Mouse (Mus musculus) left cerebral cortex, adult 8-10 months (tissue): ENCODE results near the gene Dnajc5g. TPM values are rescaled to one million over a fixed set of nuclear protein-coding genes. Genes with fewer than 3 reads are reported as not detected.

ENCODE experiments used
- DNase-seq, 2 experiments: peaks; one replicate each; pipeline ENCODE4 v3.0.0; 2022; ENCODE audit warnings: low spot score in 2 of 2
- total RNA-seq, 4 experiments: library from RNA; stranded (reverse); gene quantifications; 2 replicates each; pipeline ENCODE4 v1.2.4; 2022

Dnajc5g gene
- not detected for total RNA-seq

DNA sequence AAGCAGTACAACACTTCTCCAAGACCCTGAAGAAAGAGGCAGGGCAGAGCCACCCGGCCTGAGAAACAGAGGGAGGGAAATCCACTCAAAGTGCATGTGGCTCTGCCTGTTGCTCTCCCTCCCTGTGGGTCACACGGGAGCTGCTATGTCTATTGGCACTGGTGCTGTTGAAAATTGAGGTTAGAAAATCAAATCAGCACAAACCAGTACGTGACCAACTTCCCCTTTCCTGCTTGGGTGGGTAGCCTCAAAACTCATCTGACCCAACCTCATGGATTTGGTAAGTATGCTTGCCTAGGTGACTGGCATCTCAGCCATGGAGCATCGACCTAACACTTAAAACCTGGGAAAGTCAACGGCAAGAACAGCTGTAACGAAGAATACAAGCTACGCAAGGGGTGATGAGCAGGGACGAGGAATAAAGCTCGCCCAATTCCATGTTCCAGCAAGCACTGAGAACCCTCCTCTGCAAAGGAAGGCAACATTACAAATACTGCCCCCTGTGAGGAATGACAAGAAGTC lies at the start of gene Dnajc5g:
Gene Dnajc5g (plus strand): TSS at position 472 of the 522 bp plus-strand sequence.
- DNase-seq = no peak

DNA sequence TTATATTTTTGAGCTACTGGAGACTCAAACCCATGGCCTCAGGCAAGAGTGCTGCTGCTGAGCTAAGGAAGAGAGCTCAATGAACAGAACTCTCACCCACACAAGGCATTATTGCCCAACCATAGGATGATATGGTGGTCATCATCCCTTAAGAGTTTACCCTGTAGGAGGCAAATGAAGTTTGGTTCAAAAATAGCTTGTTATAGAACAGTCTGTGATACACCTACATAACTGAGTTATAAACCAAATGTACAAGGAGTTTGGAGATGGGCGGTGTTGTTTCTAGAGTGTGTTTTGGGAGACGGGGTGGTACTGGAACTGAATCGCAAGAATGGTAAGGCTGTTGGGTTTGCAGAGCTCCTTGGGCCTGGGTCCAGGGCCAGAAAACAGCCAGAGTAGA lies 36.3 kb upstream of the Dnajc5g start:
- DNase-seq = no peak

DNA sequence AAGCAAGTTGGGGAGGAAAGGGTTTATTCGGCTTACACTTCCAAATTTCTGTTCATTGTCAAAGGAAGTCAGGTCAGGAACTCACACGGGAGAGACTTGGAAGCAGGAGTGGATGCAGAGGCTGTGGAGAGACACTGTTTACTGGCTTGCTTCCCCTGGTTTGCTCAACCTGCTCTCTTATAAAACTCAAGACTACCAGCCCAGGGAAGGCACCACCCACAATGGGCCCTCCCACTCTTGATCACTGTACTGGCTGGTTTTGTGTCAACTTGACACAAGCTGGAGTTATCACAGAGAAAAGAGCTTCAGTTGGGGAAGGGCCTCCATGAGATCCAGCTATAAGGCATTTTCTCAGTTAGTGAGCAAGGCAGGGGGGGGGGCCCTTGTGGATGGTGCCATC lies 35.0 kb upstream of the Dnajc5g start:
- no peak for DNase-seq

DNA sequence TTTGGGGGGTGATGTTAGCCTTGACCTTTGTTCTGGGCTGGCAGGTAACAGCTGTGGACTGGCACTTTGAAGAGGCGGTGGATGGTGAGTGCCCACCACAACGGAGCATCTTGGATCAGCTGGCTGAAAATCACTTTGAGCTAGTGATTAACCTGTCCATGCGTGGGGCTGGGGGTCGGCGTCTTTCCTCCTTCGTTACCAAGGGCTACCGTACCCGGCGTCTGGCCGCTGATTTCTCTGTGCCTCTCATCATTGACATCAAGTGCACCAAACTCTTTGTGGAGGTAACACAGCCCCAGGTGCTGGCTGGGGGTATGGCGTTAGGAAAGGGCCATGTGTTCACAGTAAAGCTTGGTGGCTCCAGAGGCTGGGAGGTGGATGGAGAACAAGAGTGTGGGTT lies 34.3 kb upstream of the Dnajc5g start:
- no peak for DNase-seq

DNA sequence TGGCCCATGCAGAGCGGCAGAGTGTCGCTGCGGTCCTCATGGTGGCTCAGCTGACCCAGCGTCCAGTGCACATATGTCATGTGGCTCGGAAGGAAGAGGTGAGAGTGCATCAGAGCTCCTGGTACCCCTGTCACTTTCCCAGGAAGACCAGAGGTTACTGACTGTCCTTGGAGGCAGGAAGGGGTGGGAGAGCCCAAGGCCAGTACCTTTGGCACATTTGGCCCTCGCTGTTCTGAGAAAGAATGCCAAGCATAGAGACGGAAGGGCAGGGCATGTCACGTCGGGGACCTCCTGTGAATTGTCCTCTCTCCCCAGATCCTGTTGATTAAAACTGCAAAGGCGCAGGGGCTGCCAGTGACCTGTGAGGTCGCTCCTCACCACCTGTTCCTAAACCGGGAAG lies 32.9 kb upstream of the Dnajc5g start:
- DNase-seq = no peak

DNA sequence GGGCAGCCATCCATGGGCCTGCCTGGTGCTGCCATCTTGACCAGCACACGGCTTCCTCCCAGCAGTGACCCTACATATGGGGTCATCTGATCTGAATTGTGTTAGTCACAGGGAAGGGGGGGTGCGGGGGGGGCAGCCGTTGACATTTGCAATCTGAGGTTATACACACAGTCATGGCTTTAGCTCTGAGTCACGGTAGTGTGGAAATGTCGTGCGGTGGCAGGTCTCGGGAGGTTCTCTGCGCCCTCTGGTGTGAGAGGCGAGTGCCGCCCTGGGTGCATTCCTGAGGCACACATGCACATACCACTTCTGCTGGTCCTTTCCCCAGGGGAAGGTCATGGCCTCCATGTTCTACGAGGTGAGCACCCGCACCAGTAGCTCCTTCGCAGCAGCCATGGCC lies 29.7 kb upstream of the Dnajc5g start:
- no peak for DNase-seq

DNA sequence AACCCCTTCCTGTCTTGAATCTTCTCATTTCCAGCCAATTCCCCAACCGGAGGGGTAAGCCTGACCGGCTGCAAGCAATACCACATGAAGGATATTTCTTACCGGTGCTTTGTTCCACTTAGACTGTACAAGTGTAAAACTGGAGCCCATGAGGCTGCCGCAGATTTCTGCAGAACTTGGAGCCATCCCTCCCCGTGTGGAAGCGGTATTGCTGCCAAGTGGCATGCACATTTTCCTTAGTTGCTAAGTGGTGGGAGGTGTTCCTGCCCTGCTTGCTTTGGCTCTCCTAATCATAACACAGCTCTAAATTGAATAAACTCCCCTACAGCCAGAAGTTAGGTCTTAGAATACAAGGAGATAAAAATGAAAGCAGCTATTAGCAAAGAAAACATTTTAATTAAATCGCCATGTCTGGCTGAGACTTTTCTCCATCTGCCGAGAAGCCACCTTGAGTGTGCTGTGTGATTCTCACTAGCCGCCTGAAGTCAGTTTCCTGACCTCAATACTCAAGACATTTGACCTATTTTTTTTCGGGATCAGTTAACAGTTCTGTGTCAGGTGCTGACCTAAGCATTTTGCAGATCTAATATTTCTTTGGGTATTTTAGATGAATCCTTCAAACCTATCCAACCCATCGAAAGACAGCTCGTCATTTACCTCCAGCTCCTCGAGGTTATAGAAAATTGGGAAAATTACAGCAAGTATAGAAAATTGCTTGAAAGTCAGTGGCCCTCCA lies 25.9 kb upstream of the Dnajc5g start:
- peak in 1 of 2 experiments; percentile 77 for DNase-seq

DNA sequence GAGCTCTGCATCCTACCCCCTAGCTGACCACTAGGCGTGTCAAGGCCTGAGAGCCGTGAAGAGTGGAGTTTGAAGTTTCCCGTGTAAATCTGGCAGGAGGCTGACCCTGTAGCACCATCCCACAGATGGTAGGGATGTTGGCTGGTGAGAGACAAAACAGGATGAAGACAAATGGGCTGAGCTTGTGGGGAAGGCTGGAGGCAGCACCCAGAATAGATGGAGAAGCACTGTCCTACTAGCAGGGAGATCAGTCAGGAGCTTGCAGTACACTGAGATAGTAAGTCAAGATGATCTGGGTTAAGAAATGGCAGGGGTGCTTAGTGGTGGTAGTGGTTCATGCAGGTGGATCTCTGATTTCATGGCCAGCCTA lies 25.3 kb upstream of the Dnajc5g start:
- DNase-seq = no peak

DNA sequence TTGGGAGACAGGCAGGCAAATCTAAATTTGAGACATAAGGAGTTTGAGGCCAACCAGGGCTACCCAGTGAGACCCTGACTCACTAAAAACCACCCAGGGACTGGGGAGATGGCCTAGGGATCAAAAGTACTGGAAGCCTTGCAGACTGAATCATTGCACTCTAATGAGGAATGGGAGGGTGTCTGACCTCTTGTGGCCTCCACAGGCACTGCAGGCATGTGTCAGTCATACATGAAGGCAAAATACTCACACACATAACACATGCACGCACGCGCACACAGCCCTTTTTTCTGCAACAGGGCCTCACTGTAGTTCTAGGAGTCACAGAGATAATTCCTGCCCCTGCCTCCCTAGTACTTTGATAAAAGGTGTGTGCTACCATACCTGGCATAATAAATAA lies 24.7 kb upstream of the Dnajc5g start:
- DNase-seq = no peak

DNA sequence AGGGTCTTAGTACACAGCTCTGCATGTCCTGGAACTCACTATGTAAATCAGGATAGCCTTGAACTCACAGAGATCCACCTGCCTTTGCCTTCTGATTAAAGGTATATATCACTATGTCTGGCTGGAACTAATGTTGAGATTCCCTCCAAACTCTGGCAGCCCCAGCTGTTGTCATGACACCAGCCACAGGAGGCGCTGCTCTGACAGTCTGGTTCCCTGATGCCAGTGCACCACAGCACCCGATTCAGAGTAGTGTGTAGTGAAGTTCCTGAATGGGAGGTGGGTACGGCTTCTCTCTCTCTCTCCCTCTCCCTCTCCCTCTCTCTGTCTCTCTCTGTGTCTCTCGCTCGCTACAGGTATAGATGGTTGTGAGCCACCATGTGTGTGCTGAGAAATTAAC lies 23.7 kb upstream of the Dnajc5g start:
- DNase-seq = no peak

DNA sequence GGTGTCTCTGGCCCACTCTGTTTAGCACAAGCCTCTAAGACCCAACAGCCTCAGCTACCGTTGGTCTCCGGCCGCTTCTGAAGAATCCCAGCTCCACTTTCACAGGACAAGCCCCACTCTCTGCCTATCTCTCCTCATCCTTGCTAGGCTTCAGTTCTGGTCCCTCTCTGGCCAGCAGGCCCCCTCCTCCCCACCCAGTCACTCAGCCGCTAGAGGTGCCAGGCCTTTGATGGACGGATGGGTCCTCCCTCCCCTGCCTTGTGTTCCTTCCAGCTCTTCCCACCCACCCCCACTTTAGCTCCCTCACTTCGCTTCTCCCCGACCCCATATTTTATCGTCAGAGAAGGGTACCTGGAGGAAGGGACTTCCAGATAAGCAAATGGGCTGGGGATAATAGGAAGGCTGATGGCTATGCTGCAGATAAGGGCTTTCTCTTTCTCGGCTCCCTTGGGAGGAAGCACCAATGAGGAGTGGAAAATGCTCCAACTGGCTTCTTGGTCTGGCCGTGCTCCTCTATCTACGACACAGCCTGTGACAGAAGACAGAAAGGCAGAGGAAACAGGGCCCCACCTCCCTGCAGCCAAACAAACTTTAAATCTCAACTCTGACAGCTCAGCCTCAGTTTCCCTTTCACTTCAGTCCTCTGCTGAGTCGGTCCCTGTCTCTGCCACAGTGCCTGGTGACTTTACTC lies 23.0 kb upstream of the Dnajc5g start:
- no peak for DNase-seq

DNA sequence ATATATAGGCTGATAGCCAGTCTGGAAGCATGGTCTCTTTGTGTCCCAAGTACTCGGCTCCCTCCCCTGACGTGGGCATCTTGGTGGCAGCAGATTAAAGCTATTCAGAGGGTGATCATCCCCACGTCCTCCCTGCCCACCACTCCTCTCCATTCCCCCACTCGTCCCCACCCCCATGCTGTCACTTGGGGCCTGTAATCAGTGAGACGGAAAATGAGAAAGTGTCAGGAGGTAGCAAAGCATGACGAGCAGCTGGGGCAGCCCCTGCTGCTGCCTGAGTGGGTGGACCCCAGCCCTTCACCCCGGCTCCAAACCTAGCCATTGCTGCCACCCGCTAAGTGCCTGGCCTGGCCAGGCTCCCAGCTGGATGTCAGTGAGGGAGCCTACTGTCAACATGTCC lies 22.1 kb upstream of the Dnajc5g start:
- DNase-seq = no peak

DNA sequence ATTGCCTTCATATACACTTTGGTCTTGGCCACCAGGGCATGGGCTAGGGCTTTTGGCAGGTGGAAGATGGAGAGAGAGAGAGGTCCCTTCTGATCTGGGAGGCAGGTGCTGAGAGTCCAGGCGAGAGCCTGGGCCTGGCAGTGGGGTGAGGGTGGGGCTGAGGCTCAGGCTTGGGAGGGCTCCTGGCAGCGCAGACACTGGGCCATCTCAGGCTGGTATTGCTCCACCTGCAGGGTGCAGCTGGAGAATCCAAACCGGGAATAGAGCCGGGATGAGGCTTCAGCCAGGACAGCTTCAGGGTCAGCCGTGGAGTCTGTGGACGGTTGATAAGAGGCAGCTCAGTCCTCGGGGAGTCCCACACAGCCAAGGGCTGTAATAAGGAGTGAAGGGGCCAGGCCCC lies 19.5 kb upstream of the Dnajc5g start:
- DNase-seq = no peak

DNA sequence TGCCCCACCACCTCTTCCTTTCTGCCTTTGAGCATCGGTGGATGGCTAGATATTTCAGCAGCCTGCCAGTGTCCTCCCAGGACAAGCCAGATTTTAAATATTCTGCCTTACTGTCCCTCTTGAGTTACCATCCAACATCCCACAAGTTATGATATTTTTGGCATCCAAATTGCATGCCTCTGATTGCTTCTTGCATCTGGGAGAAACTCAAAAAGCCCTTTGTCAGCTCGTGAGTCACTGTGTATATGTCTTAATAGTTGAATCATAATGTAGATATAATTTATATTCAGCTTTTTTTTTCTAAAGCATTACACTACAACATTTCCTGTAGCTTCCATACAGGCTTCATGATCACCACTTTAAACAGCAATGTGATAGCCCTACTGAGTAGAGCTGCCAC lies 19.0 kb upstream of the Dnajc5g start:
- DNase-seq = no peak

DNA sequence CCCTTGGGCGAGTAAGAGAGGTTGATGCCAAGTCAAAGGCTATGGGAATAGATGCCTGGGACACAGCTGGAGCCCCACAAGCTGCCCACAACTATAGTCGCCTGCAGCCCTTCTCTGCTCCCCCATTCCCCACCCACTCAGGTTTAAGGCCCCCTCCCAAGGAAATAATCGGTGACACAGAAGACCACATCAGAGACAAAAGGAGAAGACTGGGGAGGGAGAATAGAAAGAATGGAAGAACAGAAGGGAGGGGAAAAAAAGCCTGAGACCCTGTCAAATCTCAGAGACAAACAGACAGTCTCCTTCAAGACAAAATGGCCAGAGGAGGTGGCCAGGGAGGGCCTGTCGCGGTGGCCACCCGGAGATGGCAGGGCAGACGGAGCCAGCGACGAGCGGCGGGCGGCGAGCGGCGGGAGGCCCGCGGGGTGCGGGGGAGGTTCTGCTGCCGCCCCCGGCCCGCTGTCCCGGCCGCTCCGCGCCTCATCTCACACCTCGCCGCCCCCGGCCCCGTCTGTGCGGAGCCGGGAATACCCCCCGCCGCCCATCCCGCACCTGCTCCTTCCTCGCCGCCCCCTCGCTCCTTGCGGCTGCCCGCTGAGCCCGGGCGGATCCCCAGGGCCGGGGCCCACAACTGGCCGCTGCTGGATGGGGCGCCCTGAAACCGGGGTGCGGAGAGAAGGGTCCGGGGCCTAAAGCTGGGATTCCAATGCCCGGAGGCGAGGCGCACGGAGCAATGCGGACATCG lies 13.7 kb upstream of the Dnajc5g start:
- peak in 1 of 2 experiments; percentile 70 for DNase-seq

DNA sequence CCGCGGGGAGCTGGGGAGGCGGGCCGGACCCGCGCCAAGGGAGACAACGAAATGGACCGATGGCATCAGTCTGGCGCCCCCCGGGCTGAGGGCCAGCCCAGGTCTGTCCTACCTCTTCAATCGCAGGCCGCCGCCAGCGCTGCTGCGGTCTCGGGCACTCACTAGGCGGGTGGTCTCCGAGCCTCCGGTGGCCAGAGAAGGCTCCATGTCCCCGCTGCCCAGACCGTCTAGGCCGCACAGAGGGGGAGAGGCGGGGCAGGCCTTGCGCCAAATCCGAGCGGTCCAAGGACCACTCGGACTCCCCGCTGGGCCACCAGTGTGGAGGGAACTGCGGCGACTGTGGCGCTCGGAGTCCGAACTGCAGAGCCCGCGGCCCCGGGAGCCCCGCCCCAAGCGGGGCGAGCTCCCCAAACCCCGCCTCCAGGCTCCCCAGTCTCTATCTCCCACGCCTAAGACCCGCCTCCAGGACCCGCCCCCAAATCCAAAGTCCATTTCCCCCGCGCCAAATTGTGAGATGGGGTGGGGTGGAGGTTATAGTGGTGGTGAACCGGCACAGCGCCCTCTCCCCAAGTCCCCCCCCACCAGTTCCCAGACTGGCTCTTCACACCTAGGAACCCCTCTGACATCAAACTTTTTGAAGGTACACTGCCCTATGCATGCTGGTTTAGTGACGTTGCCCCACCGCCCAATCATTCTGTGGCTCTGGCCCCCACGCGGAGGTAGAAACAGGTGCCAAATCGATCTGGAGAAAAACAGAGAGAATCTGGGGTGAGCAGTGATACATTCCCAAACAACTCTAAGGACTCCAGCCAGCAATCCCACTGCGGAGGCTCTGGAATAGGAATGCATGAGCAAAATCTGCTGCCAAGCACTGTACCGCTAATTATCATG lies 12.7 kb upstream of the Dnajc5g start:
- peak in 1 of 2 experiments; percentile 69 for DNase-seq

DNA sequence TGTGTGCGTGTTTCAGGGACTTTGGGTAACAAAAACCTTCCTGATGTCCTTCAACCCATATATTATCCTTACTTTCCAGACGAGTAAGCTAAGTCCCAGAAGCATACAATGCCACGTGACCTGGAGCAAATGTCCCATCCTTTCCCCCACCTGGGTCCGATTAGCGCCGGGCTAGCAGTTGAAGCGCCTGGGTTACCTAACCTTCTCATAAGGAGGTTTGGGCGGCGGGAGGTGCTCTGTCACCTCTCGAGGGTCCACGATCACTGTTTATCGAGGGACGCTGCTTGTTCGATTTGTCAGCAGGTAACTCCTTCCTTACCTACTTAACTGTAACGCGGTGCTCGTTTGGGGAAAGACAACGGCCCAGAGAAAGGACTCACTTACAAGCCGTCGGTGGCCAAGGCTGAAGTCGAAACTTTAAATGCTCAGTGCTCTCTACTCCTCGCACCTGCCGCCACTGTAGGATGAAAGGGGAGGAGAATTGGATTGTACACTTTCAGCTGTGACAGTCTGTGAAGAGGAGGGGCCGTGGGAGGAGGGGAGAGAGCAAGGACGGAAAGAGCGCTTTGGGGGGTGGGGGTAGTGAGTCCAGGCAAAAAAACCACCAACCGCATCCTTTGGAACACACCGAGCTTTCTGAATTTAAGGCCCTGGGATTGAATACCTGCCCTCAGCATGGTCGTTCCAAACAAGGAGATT lies 11.8 kb upstream of the Dnajc5g start:
- DNase-seq = no peak

DNA sequence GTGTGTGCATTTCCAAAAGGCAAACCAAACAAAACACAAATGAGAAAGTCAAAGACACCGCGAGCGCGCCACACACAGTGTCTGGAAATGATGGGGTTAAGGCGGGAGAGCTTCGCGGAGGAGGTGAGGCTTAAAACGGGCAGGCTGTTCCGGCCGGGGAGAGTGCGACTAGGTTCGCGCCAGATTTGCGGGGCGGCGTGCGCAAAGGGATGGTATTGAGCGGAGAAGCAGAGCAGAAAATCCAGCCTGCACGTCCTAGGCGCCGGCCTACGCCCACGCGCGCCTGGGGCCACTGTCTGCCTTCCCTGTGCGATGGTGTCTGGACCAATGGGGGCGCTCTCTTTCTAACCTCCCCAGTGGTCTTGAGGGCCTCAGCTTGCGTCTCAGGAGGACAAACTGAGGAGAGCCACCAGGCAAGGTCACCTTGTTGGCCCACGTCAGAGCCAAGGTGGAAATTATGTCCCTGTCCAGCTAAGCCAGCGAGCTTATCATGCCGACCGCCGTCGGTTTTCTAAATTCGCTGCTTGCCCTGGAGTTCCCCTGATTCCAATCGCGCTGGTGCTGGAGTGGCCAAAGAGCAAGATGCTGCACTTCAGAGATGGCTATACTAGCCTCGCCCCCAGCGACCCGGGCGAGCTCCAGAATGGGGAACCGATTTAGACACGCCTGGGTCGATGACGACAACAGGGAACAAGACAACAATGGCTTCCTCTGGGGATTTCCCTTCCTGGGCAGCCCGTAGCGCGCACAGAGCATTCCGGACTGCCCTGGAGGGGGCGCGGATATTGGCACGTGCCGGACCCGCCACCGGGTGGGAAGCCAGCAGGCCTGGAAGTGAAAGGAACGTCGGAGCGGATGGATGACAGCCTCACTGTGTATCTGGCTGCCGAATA lies 11.0 kb upstream of the Dnajc5g start:
- no peak for DNase-seq

DNA sequence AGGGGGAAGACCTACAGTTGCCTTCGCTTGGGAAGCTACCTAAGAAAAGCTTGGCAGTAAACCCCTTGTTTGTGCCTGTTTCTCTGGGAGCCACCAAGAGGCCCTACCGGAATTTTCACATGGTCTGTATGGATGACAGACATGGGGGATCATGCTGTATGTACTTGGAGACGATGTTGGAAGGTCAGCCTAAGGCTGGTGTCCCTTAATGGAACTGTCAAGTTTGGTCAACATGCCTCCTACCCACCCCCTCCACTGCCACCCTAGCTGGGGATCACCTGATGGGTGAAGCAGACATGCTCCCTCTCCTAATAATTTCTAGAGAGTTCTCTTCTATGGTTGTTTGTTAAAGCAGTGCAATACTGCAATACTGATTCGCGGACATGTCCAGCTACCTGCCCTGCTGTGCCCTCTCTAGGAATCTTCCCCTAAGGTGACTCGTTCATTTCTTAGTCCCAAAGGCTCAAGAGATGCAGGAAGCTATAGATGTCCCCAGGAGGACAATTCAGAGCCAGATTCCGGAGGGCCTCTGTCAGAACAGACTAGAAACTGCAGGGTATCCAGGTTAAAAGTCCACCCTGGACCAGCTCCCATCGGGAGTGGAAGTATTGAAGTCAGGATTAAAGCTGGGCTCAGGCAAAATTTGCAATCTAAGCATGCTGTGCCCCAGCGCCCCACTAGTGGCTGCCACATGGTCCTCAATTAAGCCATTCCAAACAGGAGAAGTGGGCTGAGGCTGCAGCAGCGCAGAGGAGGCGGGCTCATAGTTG lies 10.2 kb upstream of the Dnajc5g start:
- DNase-seq = no peak
